Mouse (Mus musculus): Measurements from ENCODE around the gene Glmn. TPM values are rescaled to one million over a fixed set of nuclear protein-coding genes. Genes with fewer than 3 reads are reported as not detected.

The Glmn gene
- total RNA-seq, 2 experiments from 2014 or later: 4.7 to 6.5 TPM

GRCm38 (mm10) chr5:107518602-107519001 is 79.1 kb downstream of the Glmn start:
- DNase-seq (ENCODE audit: low spot score): no peak

- DNase-seq (ENCODE audit: low spot score): no peak
Observed at GRCm38 (mm10) chr5:107516087-107516486, 81.6 kb downstream of the Glmn start.

- DNase-seq (ENCODE audit: low spot score): no peak
Observed at GRCm38 (mm10) chr5:107515453-107515852, 82.2 kb downstream of the Glmn start.

DNA sequence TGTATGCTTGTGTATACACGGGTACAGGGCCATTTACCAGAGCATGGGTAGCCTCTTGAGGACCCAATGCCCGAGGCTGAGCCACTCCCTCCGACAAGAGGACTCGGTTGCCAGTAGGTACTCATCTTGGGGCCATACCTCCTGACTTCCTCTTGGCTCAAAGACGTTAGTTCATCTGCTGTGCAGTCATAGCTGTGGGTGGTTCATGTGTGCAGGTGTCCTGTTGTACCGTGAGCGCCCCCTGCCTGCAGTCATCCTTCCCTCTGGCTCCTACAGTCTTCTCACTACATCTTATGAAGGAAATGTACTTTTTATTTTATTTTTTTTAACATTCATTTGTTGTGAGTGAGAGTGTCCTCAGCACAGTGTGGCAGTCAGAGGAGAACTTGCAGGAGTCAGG is 84.1 kb downstream of the Glmn start:
- peak; percentile 20 for DNase-seq (ENCODE audit: low spot score)

DNA sequence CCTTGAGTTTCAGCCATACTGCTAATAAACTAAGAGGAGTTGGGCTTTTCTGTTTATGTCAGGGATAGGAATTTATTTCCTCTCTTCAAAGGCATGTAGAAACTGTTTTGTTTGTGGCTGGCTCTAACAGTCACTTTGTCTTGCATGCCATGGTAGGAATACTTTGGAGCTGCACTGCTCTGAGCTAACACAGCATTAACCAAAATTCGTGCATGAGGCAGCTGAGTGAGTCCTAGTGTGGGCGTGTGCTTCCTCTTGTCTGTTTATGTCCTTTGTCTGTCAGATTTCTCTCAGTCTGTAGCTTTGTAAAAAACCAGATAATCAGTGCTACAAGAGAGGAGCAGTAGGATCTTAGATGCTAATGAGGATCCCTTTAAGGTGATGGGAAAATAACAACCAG is 86.4 kb downstream of the Glmn start:
- DNase-seq (ENCODE audit: low spot score): no peak

GRCm38 (mm10) chr5:107510503-107510902 is 87.2 kb downstream of the Glmn start:
- DNase-seq (ENCODE audit: low spot score): peak; percentile 54

GRCm38 (mm10) chr5:107507321-107507720 is 90.4 kb downstream of the Glmn start, which contains the start of gene Gm42669:
Gene Gm42669 (plus strand): TSS chr5:107507621.
- DNase-seq (ENCODE audit: low spot score): no peak

DNA sequence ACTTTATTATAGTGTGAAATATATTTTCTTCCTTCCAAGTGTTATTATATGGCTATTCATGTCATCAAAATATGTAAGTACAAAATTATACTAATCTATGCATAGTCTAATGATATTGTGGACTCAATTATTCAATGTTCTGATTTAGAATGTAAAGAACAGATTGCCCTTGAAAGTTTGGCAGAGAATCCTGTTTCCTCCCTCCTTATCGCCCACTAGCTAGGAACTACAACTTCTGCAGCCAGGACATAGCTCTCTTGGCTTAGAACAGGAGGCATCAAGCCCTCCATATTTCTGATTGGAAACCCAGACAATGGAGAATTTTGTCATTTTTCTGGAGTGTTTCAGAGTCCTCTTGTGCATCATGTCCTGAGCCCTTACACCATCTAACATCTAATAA is 96.9 kb downstream of the Glmn start:
- no peak for DNase-seq (ENCODE audit: low spot score)

DNA sequence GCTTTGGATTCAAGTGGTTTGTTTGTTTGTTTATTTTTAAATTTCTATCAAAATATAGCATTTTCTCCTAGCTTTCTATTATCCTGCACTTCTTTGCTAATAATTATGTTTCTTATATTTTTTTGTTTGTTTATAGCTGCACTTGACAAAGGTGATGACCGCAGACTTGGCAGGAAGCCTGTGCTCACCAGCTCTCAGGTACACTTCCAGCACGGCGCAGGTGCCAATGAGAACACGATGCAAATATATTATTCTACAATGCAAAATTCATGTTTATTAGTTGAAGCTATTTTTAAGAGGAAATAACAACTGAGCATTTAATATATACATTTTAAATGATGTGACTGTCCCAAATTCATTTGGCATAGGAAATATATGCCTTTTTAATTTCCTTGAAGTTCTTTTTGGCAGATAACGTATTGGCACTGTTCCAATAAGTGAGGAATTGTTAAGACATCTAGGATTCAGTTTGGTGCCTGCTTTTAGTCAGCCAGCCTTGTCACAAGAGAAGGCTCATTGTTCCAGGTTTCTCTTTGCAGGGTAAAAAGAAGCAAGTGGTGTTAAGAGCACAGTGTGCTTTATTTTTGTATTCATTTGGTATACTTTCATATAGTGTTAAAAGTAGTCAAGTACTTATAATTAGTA is 97.7 kb downstream of the Glmn start:
- DNase-seq (ENCODE audit: low spot score): no peak

Other genes with a start within 250 kb of the Glmn start
- under 1 TPM; 0.24 to 0.89 TPM for gene Ephx4, start 195.2 kb downstream of the Glmn start, total RNA-seq (2021)
- not detected for gene Lpcat2b, start 166.3 kb downstream of the Glmn start, total RNA-seq (2021)
- 1 to 10 TPM; 6.8 to 7.4 TPM for gene Btbd8, start 159.9 kb downstream of the Glmn start, total RNA-seq (2021)
- gene Gm42669, start 90.3 kb downstream of the Glmn start, total RNA-seq (2021): not detected
- under 1 TPM in 1 of 2 experiments, not detected in 1; 0.05 TPM for gene 1700028K03Rik, start 63.2 kb downstream of the Glmn start, total RNA-seq (2021)
- gene Rpap2, start 515 bp downstream of the Glmn start, total RNA-seq (2021): 10 to 100 TPM; 11.9 to 12.5 TPM
- not detected for gene Gfi1, start 128.1 kb upstream of the Glmn start, total RNA-seq (2021)
- gene Ube2d2b, start 232.2 kb upstream of the Glmn start, total RNA-seq (2021): not detected